Mouse (Mus musculus): ENCODE data around the gene Tgds.

DNA sequence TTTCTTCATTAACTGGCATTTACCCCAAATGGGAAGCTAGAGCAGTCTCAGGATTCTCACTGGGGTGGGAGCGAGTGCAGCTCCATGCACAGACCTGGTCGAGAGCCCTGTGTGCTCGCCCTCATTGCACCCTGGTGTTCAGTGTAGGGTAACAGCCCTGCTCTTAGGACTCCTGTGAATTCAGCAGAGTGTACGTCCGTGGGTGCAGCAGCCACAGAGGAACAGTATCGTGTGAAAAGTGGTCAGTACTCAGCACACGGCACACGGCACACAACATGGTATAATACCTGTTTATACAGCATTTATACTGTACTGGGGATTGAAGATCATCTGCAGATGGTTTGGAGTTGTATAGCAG is 19.7 kb upstream of the Tgds start:
- no peak for TF ChIP-seq CTCF (IDR thresholded peaks at IDR 0.05; ENCODE audit: low read depth)
- TF ChIP-seq EP300 (IDR thresholded peaks at IDR 0.05; ENCODE audit: low read depth) = no peak
